Mouse (Mus musculus) liver, embryonic 13.5 days (tissue): ENCODE results near the gene Kif5a. TPM values are rescaled to one million over a fixed set of nuclear protein-coding genes. Genes with fewer than 3 reads are reported as not detected.
"Not testable (repeated sequence)": the region's sequence is repeated elsewhere in the genome, so short reads cannot be mapped to it uniquely, and the experiment has no call there.

Experiments used
- ATAC-seq: fragments of 200-750 bp; cut with Nextera tagmentation; 2 replicates; pipeline ENCODE4 v1.8.0; 2017; ENCODE audit warnings: low read depth, mild to moderate bottlenecking, moderate number of reproducible peaks, moderate library complexity
- DNase-seq: peaks from one replicate; pipeline ENCODE4 v3.0.0; 2022
- H3K27ac ChIP-seq: fragments of 300-500 bp; sonication (generic); 2 replicates; pipeline ENCODE4 v1.5.1; 2015; ENCODE audit warnings: moderate library complexity, mild to moderate bottlenecking, inconsistent platforms
- H3K27me3 ChIP-seq: fragments of 300-500 bp; sonication (generic); 2 replicates; pipeline ENCODE4 v1.6.1; 2015; ENCODE audit warnings: mild to moderate bottlenecking, inconsistent platforms
- H3K36me3 ChIP-seq: fragments of 300-500 bp; sonication (generic); 2 replicates; pipeline ENCODE4 v1.6.1; 2015; ENCODE audit warnings: mild to moderate bottlenecking, inconsistent platforms
- H3K4me1 ChIP-seq: fragments of 300-500 bp; sonication (generic); replicated peaks from 2 replicates; pipeline ENCODE4 v1.6.1; 2015; ENCODE audit warnings: inconsistent platforms
- H3K4me2 ChIP-seq: fragments of 300-500 bp; sonication (generic); 2 replicates; pipeline ENCODE4 v1.6.1; 2015; ENCODE audit warnings: inconsistent platforms, mild to moderate bottlenecking, moderate library complexity
- H3K4me3 ChIP-seq: fragments of 300-500 bp; sonication (generic); replicated peaks from 2 replicates; pipeline ENCODE4 v1.5.1; 2015; ENCODE audit warnings: mild to moderate bottlenecking, inconsistent platforms
- H3K9ac ChIP-seq: fragments of 300-500 bp; sonication (generic); 2 replicates; pipeline ENCODE4 v1.6.1; 2015; ENCODE audit warnings: mild to moderate bottlenecking, inconsistent platforms
- H3K9me3 ChIP-seq: fragments of 300-500 bp; sonication (generic); replicated peaks from 2 replicates; pipeline ENCODE4 v1.6.1; 2016; ENCODE audit warnings: inconsistent platforms
- WGBS: fragments of 180-500 bp; shearing (Covaris S2); methylation state at CpG from one replicate; pipeline ENCODE4 v1.1.7; 2015; ENCODE audit not compliant: insufficient replicate concordance; 5-methylcytosine and 5-hydroxymethylcytosine counted together
- polyA plus RNA-seq: library from polyadenylated mRNA; unstranded; fragments of >200 nt; fragmentation: Nextera tagmentation; extraction: Ambion mirVana; gene quantifications from 2 replicates; pipeline ENCODE4 v1.2.1, GENCODE M21; 2015

Kif5a gene
- 0.02 and 0.14 TPM in 2 replicates for polyA plus RNA-seq

DNA sequence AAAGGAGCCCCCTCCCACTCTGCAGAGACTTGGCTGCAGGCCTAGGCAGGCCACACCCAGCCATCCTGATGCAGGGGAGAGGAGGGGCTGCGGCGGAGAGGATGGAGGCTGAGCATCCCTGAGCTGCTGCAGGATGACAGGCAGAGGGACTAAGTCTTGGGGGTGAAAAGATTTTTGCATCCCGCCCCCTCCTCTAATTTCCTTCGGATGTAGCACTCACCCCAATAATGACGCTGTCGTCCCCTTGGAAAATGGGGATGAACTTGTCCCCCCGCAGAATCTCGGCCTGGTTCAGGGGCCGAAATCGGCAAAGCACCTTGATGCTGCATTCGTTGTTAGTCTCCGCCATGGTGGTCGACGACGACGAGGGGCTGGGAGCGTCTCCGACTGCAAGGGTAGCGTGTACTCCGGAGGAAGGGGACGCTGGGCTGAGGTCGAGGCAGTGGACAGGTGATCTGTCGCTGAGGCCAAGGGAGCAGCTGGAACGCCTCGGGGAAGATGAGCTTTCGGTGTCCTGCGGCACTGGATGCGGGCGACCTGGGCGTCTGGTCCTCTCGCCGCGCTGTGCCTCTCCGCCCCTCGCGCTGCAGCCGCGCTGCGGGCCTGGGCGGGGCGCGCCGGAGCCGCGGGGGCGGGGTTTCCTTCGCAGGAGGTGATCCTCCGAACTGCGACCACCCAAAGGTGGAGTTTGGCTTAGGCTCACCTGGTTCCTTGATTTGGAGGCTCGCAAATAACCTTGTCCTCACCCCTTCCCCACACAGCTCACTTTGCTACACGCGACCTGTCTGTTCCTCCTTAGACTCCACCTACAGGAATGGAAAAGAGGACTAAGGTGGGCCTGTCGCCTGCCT is at the start of gene Kif5a:
Kif5a (minus strand) TSS at position 801 of the 851 bp plus-strand sequence.
- ATAC-seq (no peak), DNase-seq (peak; percentile 39)
- 3% methylated on average over 53 of the region's 53 CpGs for WGBS
- Histone ChIP-seq H3K4me1 (peaks cover 23% of the 10 kb centered on the region), H3K4me2 (peak within 1 kb of the TSS; percentile 74), H3K4me3 (peak within 1 kb of the TSS; percentile 52), H3K9ac (peak within 1 kb of the TSS; percentile 44), H3K27ac (no peak within 1 kb of the TSS), H3K27me3 (peaks cover 65% of the 10 kb centered on the region), H3K9me3 (no peaks in the 10 kb centered on the region), H3K36me3 (no peaks in the 10 kb centered on the region)

DNA sequence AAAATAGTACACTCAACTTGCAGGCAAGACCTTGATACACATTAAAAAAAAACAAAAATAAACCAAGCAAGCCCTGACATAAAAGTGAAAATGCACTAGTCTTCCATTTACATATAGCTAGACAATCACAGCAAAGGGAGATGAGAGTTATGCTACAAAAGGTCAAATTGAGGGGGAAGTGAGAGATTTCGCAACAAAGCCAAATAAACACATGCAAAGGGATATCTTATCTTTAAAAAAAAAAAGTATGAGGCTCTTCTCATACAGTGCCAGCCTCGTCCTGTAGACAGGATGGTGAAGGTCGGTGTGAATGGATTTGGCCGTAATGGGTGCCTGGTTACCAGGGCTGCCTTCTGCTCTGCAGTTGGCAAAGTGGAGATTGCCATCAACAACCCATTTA is 49.7 kb upstream of the Kif5a start:
- Histone ChIP-seq H3K9me3 (no peaks in the 10 kb centered on the region), H3K27ac (peak overlapping the region; percentile 84), H3K4me3 (peak overlapping the region; percentile 90; the same call in 1 of the 2 replicates), H3K9ac (peak overlapping the region; percentile 96; the same call in 1 of the 2 replicates), H3K4me2 (peak overlapping the region; percentile 90), H3K36me3 (peaks cover 25% of the 10 kb centered on the region), H3K27me3 (no peaks in the 10 kb centered on the region), H3K4me1 (peaks cover 53% of the 10 kb centered on the region)
- DNase-seq: no peak
- WGBS: 43% methylated on average over 4 of the region's 4 CpGs
- no peak for ATAC-seq

DNA sequence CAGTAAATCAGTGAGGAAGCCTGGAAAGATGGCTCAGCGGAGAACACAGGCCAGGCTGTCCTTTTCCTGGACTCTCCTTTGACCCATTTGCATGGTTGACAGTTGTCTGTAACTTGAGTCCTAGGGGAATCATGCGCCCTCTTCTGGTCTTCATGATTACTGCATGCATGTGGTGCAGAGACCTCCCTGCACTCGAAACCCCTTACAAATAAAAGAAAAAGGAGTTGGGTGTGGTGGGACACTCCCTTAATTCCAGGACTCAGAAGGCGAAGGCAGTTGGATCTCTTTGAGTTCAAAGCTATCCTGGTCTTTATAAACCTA is 49.2 kb upstream of the Kif5a start:
- peak; percentile 47 for ATAC-seq
- WGBS: 2% methylated on average over 4 of the region's 4 CpGs
- peak overlapping the region; percentile 96 for H3K9ac ChIP-seq

DNA sequence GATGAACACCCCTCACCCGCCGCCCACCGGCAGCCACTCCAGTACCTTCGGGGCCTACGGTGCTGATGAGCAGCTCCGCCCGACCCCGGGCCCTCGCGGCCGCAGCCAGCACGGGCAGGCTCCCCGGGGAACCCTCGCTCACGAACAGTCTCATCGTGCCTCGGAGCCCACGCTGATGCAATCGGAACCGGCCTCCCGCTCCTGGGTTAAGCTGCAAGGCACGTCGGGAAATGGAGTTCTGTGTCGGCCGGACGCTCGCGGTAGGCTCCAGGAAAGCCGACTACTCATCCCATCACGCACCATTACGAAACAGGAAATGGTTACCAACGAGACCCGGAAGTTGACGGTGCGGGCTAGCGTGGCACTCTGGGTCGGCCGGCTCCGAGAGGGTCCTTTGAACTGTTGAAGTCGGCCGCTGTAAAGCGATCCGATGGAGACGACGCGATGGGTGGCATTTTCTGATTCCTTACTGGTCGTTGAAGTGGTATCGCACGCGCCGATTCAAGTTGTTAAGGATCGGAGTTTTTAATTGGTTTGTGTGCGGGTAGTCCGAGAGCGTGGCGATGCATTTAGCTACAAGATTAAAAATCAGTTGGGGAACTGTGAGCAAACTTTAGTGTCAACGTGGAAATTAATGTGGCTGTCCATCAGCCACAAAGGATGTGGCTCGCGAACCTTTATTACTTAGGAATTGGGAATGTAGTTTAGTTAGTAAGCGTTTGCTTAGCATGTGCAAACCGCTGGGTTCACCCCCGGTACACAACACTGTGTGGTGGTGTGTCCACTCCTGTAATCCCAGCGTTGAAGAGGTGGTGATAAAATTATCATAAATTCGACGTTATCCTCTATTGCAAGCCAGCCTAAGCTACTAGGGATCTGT is 48.6 kb upstream of the Kif5a start, which contains the start of gene Mars:
Mars (minus strand) TSS at position 311 of the 880 bp plus-strand sequence.
- H3K27ac ChIP-seq: peak within 1 kb of the TSS; percentile 92
- H3K9ac ChIP-seq: peak within 1 kb of the TSS; percentile 96
- peaks cover 36% of the 10 kb centered on the region for H3K36me3 ChIP-seq
- peak; percentile 95 for ATAC-seq
- no peaks in the 10 kb centered on the region for H3K9me3 ChIP-seq
- no peaks in the 10 kb centered on the region for H3K27me3 ChIP-seq
- under 1% methylated on average over 65 of the region's 65 CpGs for WGBS
- DNase-seq: peak; percentile 90
- H3K4me2 ChIP-seq: peak within 1 kb of the TSS; percentile 90
- peaks cover 42% of the 10 kb centered on the region for H3K4me1 ChIP-seq
- peak within 1 kb of the TSS; percentile 90 for H3K4me3 ChIP-seq

More for the DNA sequence above, 49.2 kb upstream of the Kif5a start:
- H3K4me3 ChIP-seq: peak overlapping the region; percentile 90
- H3K4me1 ChIP-seq: peaks cover 48% of the 10 kb centered on the region
- H3K36me3 ChIP-seq: peaks cover 30% of the 10 kb centered on the region
- peak overlapping the region; percentile 90 for H3K4me2 ChIP-seq
- no peaks in the 10 kb centered on the region for H3K9me3 ChIP-seq
- H3K27ac ChIP-seq: peak overlapping the region; percentile 84
- H3K27me3 ChIP-seq: no peaks in the 10 kb centered on the region
- DNase-seq: peak; percentile 79

DNA sequence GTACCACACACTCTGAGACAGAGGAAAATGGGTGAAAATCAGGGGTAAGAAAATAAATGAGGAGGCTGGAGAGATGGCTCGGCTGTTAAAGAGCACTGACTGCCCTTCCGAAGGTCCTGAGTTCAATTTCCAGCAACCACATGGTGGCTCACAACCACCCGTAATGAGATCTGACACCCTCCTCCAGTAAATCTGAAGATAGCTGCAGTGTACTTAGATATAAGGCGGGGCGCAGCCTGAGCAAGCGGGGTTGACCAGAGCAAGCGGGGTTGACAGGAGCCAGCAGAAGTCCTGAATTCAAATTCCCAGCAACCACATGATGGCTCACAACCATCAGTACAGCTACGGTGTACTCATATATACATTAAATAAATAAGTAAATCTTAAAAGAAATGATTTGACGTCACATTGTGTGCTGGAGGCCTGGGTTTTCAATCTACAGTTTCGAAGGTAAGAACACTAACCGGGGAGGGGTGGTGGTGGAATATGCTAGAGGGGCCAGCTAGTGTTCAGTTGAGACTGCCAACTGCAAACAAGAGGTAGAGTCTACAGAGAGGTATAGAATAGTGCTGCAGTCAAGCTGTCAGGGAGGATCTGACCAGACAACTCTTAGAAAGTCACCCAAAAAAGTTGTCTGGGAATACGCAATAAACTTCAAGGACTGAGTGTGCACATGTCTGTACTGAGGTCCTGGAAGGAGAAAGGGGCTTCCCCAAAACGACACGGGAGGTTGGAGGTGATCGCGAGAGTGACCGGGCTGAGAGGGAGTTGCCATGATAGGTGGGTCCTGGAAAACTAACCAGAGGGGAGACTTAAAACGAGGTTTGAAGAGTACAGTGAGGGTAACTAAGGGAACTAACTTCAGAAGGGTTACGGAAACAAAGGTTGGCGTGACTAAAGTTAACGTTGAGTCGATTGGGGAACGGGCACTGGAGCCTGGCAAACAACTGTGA is 47.7 kb upstream of the Kif5a start:
- no peaks in the 10 kb centered on the region for H3K27me3 ChIP-seq
- 15% methylated on average over 23 of the region's 23 CpGs for whole genome bisulfite sequencing
- peak; percentile 52 for DNase-seq
- peak overlapping the region; percentile 90 for H3K4me2 ChIP-seq
- H3K4me1 ChIP-seq: peaks cover 33% of the 10 kb centered on the region
- peak overlapping the region; percentile 96 for H3K9ac ChIP-seq
- peak; percentile 50 for ATAC-seq
- peak overlapping the region; percentile 92 for H3K27ac ChIP-seq
- H3K36me3 ChIP-seq: peaks cover 45% of the 10 kb centered on the region
- no peaks in the 10 kb centered on the region for H3K9me3 ChIP-seq
- peak overlapping the region; percentile 90 for H3K4me3 ChIP-seq

DNA sequence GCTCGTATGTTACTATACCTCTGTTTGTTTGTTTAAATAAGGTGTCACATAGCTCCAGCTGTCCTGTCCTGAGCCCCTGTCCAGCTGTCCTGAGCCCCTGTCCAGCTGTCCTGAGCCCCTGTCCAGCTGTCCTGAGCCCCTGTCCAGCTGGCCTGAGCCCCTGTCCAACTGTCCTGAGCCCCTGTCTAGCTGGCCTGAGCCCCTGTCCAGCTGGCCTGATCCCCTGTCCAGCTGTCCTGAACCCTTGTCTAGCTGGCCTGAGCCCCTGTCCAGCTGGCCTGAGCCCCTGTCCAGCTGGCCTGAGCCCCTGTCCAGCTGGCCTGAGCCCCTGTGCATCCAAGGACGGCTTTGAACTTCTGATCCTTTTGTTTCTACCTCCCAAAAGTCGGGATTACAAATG is 46.0 kb upstream of the Kif5a start:
- not testable (repeated sequence) for ATAC-seq, H3K4me3 ChIP-seq, H3K27ac ChIP-seq, H3K27me3 ChIP-seq, H3K9me3 ChIP-seq, H3K9ac ChIP-seq, DNase-seq, H3K4me2 ChIP-seq
- H3K4me1 ChIP-seq: peaks cover 33% of the 10 kb centered on the region
- peaks cover 62% of the 10 kb centered on the region for H3K36me3 ChIP-seq
- WGBS: 79% methylated on average over 3 of the region's 3 CpGs

DNA sequence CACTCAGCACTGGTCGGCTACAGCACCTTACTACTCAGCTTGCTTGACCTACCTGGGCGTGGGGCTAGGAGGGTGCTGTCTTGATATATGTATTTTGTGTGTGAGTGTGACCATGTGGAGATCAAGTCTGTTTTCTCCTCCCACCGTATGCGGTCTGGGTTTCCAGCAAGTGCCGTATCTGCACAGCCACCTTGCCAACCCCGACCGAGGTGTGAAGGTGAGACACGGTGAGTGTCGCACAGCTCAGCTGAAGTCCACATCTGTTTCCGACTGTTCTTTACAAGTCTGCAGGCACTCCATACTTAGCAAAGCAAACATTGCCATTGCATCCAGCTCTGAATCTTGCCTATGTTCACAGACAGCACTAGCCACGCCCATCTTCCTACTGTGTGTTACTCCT is 40.0 kb upstream of the Kif5a start:
- no peak overlapping the region for H3K9ac ChIP-seq
- no peak overlapping the region for H3K4me3 ChIP-seq
- H3K4me1 ChIP-seq: no peaks in the 10 kb centered on the region
- no peaks in the 10 kb centered on the region for H3K9me3 ChIP-seq
- H3K27me3 ChIP-seq: no peaks in the 10 kb centered on the region
- H3K4me2 ChIP-seq: no peak overlapping the region
- no peak for DNase-seq
- peaks cover 99% of the 10 kb centered on the region for H3K36me3 ChIP-seq
- H3K27ac ChIP-seq: no peak overlapping the region
- ATAC-seq: no peak
- WGBS: 90% methylated on average over 11 of the region's 11 CpGs

DNA sequence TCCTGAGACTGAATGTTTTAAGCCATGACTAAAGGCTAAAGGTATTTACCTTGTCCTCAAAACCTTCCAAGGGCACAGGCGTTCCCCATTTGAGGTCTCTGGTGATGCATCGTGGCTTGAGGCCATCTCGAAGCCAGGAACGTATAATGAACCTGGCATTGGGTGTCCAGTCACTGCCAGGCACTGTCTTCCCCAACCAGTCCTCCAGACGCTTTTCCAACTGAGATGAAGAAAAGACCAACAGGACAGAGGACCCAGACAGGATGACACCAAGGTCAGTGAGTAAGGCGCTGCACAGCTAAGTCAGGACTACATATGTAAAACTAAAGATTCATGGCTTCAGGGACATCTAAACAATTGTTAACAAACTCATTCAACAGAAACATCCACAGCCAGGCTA is 37.2 kb upstream of the Kif5a start:
- Histone ChIP-seq H3K27me3 (no peaks in the 10 kb centered on the region), H3K4me1 (peaks cover under 1% of the 10 kb centered on the region; the same call in 1 of the 2 replicates), H3K36me3 (peaks cover 99% of the 10 kb centered on the region), H3K9me3 (no peaks in the 10 kb centered on the region), H3K9ac (no peak overlapping the region), H3K4me3 (no peak overlapping the region), H3K27ac (no peak overlapping the region), H3K4me2 (no peak overlapping the region)
- no peak for ATAC-seq
- no peak for DNase-seq
- WGBS: 86% methylated on average over 6 of the region's 6 CpGs

DNA sequence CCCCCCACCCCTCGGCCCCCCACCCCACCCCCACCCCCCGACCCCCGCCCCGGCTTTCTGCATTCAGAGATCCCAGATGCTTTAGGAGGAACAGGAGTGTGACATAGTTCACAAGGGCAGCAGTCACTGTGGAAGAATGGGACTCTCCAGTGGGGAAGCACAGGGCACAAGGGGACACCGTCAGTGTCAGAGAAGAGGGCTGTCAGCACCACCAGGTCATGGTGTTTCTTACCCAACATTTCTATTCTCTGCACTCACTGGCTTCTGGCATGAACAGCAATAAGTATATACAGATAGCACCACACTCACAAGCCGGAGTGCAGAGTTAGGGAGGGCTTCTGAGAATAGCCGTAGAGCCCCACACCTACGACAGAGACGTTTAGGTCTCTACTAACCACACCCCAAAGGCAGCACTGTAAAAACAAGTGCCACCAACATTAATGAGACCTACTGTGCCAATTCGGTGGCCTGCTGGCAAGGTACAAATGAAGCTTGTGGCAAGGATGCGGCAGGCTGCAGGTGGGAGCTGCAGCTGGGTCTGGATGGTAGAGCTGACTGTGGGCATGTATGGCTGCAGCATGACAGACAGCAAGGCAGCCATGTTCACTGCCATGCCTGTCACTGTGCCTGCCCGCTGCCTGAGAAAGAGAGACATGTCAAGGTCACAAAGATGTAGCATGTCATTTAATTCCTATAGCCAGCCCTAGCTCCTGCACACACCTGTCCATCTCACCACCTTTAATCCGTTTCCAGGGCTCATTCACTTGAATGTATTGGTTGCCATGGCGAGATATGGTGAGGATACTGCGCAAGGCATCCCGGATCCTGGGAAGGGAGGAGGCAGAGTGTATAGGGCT is 34.1 kb upstream of the Kif5a start:
- H3K27ac ChIP-seq: 0 out of 2 replicates have a peak overlapping the region, but pooled peaks have one; percentile 13
- no peaks in the 10 kb centered on the region for H3K27me3 ChIP-seq
- H3K36me3 ChIP-seq: peaks cover 98% of the 10 kb centered on the region
- no peak for ATAC-seq
- H3K4me3 ChIP-seq: no peak overlapping the region
- no peaks in the 10 kb centered on the region for H3K9me3 ChIP-seq
- WGBS: 83% methylated on average over 16 of the region's 16 CpGs
- DNase-seq: no peak
- H3K4me1 ChIP-seq: peaks cover 32% of the 10 kb centered on the region
- H3K9ac ChIP-seq: no peak overlapping the region
- no peak overlapping the region for H3K4me2 ChIP-seq
